Mouse (Mus musculus) ovary, postnatal 10 days (tissue): ENCODE results near the gene 4930415O20Rik.

Source experiments
- DNase-seq: peaks from one replicate; pipeline ENCODE4 v3.0.0; 2022; ENCODE audit warnings: low spot score

Gene 4930415O20Rik

DNA sequence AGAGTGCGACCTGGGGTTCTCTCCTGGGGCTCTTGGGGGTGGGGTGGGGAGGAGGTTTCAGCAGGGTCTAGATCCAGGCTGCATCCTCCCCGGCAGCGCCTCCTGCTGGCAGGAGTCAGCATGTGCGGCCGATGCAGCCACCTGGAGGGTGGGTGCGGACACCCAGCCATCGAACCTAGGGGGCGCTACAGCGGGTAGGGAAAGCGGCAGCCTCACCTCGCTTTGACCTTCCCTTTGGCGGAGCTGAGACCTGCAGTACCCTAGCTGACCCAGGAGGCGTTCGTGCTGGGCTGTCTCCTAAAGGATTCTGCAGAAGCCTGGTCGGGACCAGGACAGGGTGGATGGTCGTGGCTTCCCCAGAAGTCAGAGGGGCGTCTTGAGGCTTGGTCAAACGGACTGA, 60.7 kb downstream of the 4930415O20Rik start:
- DNase-seq: peak; percentile 54

DNA sequence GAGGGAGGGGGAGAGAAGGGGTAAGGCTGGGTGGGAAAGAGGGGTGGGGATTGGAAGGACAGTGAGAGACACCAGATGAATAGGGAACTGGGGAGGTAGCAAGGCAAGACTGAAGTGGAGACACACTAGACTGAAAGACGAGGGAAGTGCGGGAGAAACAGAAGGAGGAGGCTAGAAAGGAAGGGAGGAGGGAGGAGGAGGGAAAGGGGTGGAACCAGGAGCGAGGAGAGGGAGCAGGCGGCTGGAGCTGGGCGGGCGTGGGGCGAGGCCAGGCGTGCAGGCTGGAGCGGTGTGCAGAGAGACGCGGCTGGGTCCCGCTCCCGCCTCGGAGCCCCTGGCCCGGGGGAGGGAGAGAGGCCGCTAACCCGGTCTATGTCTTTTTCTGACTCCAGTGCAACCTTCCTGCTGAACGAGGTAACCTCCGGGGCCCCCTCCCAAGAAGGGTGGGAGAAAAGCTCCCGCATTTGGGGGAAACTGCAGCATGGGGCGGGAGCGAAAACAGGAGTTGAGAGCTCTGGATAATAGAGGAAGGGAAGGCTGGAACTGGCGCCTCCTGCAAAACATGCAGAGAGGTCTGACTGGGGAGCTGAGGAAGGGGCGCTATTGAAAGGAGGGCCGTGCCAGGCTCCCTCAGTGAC, 61.4 kb downstream of the 4930415O20Rik start:
- DNase-seq: peak; percentile 52

DNA sequence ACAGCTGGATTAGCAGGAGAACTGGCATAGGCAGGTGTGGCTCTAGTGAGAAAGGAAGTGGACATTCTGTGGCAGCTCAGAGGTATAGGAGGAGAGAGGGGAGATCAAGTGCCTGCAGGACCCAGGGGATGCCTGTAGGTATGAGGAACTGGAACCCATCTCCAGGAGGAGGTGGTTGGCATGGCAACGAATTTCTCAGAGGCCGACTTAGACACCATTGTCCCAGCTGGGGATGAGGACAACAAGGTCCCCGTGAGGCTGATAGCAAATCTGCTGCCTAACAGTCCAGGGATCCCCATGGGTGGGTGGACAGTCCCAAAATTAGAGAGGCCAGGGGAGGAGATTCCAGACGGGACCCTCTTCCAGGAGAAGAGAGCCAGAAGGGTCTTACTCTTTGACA, 62.1 kb downstream of the 4930415O20Rik start:
- DNase-seq: no peak

DNA sequence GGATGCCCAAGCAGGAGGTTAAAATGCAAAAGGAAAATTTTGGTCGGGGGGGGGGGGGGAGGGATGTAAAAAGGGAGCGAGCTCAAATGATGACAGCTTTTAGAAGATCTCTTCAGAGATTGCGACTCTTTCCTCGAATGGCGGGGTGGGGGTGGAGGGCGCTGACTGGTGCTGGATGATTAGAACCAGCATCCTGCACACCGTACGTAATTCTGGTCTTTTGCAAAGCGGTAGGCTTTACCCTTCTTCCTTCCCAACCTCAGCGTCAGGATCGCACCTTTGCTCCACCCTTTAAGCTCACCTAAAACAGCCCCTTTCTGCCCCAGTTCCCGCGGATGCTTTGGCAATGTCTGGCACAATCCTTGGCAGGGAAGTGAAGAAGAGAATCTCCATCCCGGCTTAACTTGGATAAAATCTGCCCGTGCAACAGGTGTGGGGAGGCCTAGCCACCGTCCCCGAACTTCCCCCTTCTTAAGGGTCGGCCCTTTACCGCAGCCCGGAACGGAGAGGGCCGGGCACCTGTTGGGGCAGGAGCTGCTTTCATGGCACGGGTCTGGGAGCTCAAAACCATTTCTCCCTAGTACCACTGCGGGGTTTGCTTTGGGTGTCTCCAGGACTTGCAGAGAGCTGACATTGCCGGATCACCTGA, 63.1 kb downstream of the 4930415O20Rik start:
- no peak for DNase-seq

DNA sequence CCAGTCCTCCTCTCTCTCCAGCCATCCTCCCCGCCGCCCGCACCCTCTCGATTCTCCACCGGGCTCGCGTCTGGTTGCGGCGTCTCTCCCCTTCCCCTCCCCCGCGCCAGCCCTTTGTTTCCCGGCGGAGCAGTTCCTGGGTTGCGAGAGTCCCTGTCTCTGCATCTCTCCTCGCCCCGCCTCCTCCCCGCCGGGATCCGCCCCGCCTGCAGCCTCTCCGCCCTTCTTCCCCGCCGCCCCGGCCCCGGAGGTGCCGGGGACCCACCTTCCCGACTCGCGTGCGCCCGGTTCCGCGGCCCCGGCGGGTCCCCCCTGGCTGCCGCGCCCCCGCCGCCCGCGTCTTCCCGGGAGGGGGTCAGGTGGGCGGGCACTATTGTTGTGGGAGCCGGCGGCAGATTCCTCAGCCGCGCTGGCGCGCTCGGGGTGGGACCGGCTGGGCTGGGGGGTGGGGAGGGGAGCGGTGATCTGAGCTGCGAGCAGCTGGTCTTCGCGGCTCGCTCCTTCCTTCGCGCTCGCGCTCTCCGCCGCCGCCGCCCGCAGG, 63.8 kb downstream of the 4930415O20Rik start:
- DNase-seq: peak; percentile 70

DNA sequence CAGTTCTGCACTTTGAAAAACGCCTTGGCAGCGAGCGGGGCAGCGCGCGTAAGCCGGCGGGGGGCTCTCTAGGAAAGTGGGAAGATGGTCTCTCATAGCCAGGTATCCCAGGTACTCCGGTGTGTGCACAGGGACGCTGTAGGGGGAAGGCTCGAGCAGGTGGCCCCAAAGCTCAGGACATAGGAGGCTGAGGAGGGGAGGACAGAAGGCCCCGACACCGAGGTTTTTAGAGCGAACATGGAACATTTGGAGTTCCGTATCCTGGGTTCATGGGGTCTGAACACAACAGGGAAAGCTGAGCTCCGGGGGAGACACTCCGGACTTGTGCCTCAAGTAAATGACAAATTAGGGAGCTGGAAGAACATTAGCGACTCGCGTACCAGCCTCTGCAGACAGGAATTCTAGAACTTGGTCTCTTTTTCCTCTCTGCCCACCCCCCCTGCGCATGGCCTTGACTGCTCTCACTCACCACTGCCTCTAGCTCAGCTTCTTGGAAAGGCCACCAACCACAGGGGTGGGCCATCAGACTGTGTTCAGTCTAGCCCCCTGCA, 64.6 kb downstream of the 4930415O20Rik start:
- DNase-seq: no peak

DNA sequence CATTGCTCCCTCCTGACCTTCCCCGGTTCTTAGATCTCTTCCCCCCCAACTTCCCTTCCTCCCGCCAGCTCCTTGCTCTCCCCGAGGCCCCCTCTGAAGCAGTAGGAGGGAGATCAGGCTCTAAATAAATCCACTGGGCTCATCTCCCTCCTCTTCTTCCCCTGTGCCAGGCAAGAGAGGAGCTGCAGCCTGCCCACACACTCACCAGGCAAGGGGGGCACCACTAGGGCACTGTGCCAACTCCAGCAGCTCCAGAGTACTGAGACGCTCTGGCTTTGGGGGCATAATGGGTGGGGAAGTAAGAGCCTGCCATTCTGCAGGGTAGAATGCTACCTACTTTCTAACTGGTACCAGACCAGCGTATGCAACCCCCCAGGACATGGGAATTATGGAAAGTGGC, 65.7 kb downstream of the 4930415O20Rik start:
- no peak for DNase-seq

DNA sequence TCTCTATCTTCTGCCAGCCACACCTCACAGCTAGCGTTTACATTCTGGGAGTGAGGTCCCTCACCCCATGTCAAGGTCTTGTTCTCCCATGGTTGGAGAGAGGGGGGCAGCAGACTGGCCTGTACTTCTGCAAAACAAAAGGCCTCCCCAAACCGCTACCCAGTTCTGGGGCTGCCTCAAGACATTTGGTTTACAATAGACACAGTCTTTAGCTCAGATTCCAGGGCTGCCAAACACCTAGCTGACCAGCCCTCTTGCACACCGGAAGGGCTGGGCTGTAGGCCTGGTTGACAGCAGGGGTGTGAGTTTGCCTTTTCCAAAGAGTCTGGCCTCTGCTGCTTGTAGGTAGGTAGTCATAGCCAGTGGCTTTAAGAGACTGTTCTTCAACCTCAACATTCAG, 66.4 kb downstream of the 4930415O20Rik start:
- no peak for DNase-seq
